ENCODE assay signal across 7 mouse cellular contexts in the genomic region with DNA sequence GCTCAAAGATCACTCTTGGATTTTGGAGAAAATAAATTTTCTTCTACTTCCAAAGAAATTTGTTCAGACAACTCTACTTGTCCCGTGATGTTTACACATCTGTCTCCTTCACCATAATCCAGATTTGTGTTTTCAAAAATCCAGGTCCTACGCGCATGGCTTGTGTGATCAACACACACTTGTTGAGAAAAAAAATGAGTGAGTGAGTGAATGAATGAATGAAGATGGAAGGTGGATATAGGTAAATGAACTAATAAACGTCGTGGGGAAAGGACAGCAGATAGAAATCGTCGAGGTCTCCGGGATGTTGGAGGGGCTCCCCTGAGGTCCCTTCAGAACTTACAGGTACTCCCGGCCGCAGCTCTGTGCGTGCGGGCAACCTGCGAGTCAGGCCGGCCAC. TPM values are rescaled to one million over a fixed set of nuclear protein-coding genes. Genes with fewer than 3 reads are reported as not detected.
DNase-seq lines count a peak whose midpoint lies in the region; ATAC-seq and TF ChIP-seq lines count a peak whose summit lies in the region.

No protein-coding gene starts in this region.

- H3K9me3 ChIP-seq in lung, embryonic 16.5 days (ENCODE audit: control insufficient read depth, low read length): no peaks in the 10 kb centered on the region
- H3K9me3 ChIP-seq in forebrain, embryonic 10.5 days: no peaks in the 10 kb centered on the region
- H3K9me3 ChIP-seq in limb, embryonic 13.5 days: no peaks in the 10 kb centered on the region

- H3K9ac ChIP-seq in lung, embryonic 16.5 days (ENCODE audit: low read length): peak overlapping the region; percentile 87
- peak overlapping the region; percentile 85 for H3K9ac ChIP-seq in limb, embryonic 13.5 days

- TF ChIP-seq POLR2A in small intestine, adult 2 months (IDR thresholded peaks at IDR 0.05; ENCODE audit: low read depth, low read length): no peak

- H3K4me3 ChIP-seq in lung, embryonic 16.5 days (ENCODE audit: low read length): peak overlapping the region; percentile 68
- H3K4me3 ChIP-seq in forebrain, embryonic 10.5 days: peak overlapping the region; percentile 87
- peak overlapping the region; percentile 76 for H3K4me3 ChIP-seq in limb, embryonic 13.5 days
- peak overlapping the region; percentile 80 for H3K4me3 ChIP-seq in small intestine, adult 2 months (ENCODE audit: low read depth, low read length)

- no peak for DNase-seq in lung, postnatal 25 days (ENCODE audit: low spot score)
- DNase-seq in forebrain, embryonic 10.5 days (ENCODE audit: extremely low spot score, low spot score): no peak
- no peak for DNase-seq in MN1 (ENCODE audit: low spot score)
- DNase-seq in lung, postnatal 14 days: no peak

- no peak for TF ChIP-seq CTCF in small intestine, adult 2 months (IDR thresholded peaks at IDR 0.05; ENCODE audit: extremely low read depth, insufficient read length, insufficient replicate concordance, low read depth, low read length)

- under 1% methylated on average over 14 of the region's 14 CpGs for WGBS in lung, embryonic 16.5 days
- WGBS in forebrain, embryonic 10.5 days: 1% methylated on average over 14 of the region's 14 CpGs
- under 1% methylated on average over 14 of the region's 14 CpGs for WGBS in limb, embryonic 13.5 days
- WGBS in small intestine, adult 2 months: under 1% methylated on average over 14 of the region's 14 CpGs

- no peak; the same call in 1 of the 2 replicates for ATAC-seq in lung, embryonic 16.5 days (ENCODE audit: low read depth)
- ATAC-seq in limb, embryonic 13.5 days (ENCODE audit: low FRiP score, low read depth): no peak

- no peaks in the 10 kb centered on the region for H3K27me3 ChIP-seq in lung, embryonic 16.5 days (ENCODE audit: control insufficient read depth, insufficient read depth, low read depth, low read length)
- H3K27me3 ChIP-seq in forebrain, embryonic 10.5 days (ENCODE audit: poor library complexity, severe bottlenecking): no peaks in the 10 kb centered on the region
- H3K27me3 ChIP-seq in limb, embryonic 13.5 days: no peaks in the 10 kb centered on the region
- H3K27me3 ChIP-seq in small intestine, adult 2 months (ENCODE audit: control insufficient read depth, insufficient read depth, low read length): no peaks in the 10 kb centered on the region

- H3K27ac ChIP-seq in lung, embryonic 16.5 days (ENCODE audit: low read length): peak overlapping the region; percentile 100
- H3K27ac ChIP-seq in forebrain, embryonic 10.5 days: peak overlapping the region; percentile 93
- peak overlapping the region; percentile 97 for H3K27ac ChIP-seq in limb, embryonic 13.5 days
- peak overlapping the region; percentile 94 for H3K27ac ChIP-seq in small intestine, adult 2 months (ENCODE audit: insufficient read depth, low read depth, low read length)

- H3K4me2 ChIP-seq in lung, embryonic 16.5 days (ENCODE audit: low read depth, low read length): peak overlapping the region; percentile 74
- H3K4me2 ChIP-seq in limb, embryonic 13.5 days (replicated peaks): peak overlapping the region; percentile 78

- H3K36me3 ChIP-seq in lung, embryonic 16.5 days (ENCODE audit: control insufficient read depth, insufficient read depth, low read length): peaks cover 2% of the 10 kb centered on the region
- peaks cover 36% of the 10 kb centered on the region for H3K36me3 ChIP-seq in forebrain, embryonic 10.5 days (replicated peaks)
- H3K36me3 ChIP-seq in limb, embryonic 13.5 days: peaks cover 26% of the 10 kb centered on the region
- peaks cover 9% of the 10 kb centered on the region for H3K36me3 ChIP-seq in small intestine, adult 2 months (ENCODE audit: control insufficient read depth, insufficient read depth, low read length)

- peaks cover 35% of the 10 kb centered on the region for H3K4me1 ChIP-seq in lung, embryonic 16.5 days (replicated peaks; ENCODE audit: control insufficient read depth, insufficient read depth, low read length)
- H3K4me1 ChIP-seq in forebrain, embryonic 10.5 days: peaks cover 61% of the 10 kb centered on the region
- H3K4me1 ChIP-seq in limb, embryonic 13.5 days: peaks cover 36% of the 10 kb centered on the region
- H3K4me1 ChIP-seq in small intestine, adult 2 months (ENCODE audit: control insufficient read depth, insufficient read depth, insufficient read length, low read length): peaks cover 15% of the 10 kb centered on the region

RNA-seq across cellular contexts. Expression of gene Ppil1, which starts 0.6 kb away (rescaled TPM):
- polyA plus RNA-seq in lung, embryonic 16.5 days (2015; fragmentation: Nextera tagmentation; extraction: Ambion mirVana): 144 and 145 TPM in 2 replicates
- 230 and 235 TPM in 2 replicates for polyA plus RNA-seq in forebrain, embryonic 10.5 days (2016; fragmentation: Nextera tagmentation; extraction: Ambion mirVana)
- polyA plus RNA-seq in limb, embryonic 13.5 days (2015; fragmentation: Nextera tagmentation; extraction: Ambion mirVana): 155 and 162 TPM in 2 replicates
- polyA plus RNA-seq in small intestine, adult 2 months (2012; rRNA removed): 16.3 and 26.0 TPM in 2 replicates

RNA-seq across cellular contexts. Expression of gene BC004004, which starts 5.2 kb away (rescaled TPM):
- 82.2 and 87.7 TPM in 2 replicates for polyA plus RNA-seq in lung, embryonic 16.5 days (2015; fragmentation: Nextera tagmentation; extraction: Ambion mirVana)
- polyA plus RNA-seq in forebrain, embryonic 10.5 days (2016; fragmentation: Nextera tagmentation; extraction: Ambion mirVana): 54.6 and 56.6 TPM in 2 replicates
- polyA plus RNA-seq in limb, embryonic 13.5 days (2015; fragmentation: Nextera tagmentation; extraction: Ambion mirVana): 65.1 and 69.7 TPM in 2 replicates
- polyA plus RNA-seq in small intestine, adult 2 months (2012; rRNA removed): 22.9 and 48.7 TPM in 2 replicates

RNA-seq across cellular contexts. Expression of gene Cpne5, which starts 25.4 kb away (rescaled TPM):
- 3.6 and 5.0 TPM in 2 replicates for polyA plus RNA-seq in lung, embryonic 16.5 days (2015; fragmentation: Nextera tagmentation; extraction: Ambion mirVana)
- polyA plus RNA-seq in forebrain, embryonic 10.5 days (2016; fragmentation: Nextera tagmentation; extraction: Ambion mirVana): 5.3 and 6.2 TPM in 2 replicates
- polyA plus RNA-seq in limb, embryonic 13.5 days (2015; fragmentation: Nextera tagmentation; extraction: Ambion mirVana): 10.4 and 12.7 TPM in 2 replicates
- 0.71 and 2.3 TPM in 2 replicates for polyA plus RNA-seq in small intestine, adult 2 months (2012; rRNA removed)

RNA-seq across cellular contexts. Expression of gene Pi16, which starts 54.1 kb away (rescaled TPM):
- polyA plus RNA-seq in lung, embryonic 16.5 days (2015; fragmentation: Nextera tagmentation; extraction: Ambion mirVana): 2.3 and 3.5 TPM in 2 replicates
- 0.71 and 0.73 TPM in 2 replicates for polyA plus RNA-seq in forebrain, embryonic 10.5 days (2016; fragmentation: Nextera tagmentation; extraction: Ambion mirVana)
- polyA plus RNA-seq in limb, embryonic 13.5 days (2015; fragmentation: Nextera tagmentation; extraction: Ambion mirVana): 0.45 and 0.46 TPM in 2 replicates
- polyA plus RNA-seq in small intestine, adult 2 months (2012; rRNA removed): 1.6 and 4.7 TPM in 2 replicates
